Mouse (Mus musculus) midbrain, postnatal 0 days (tissue): ENCODE data around the gene Hic1. TPM values are rescaled to one million over a fixed set of nuclear protein-coding genes. Genes with fewer than 3 reads are reported as not detected.
A peak's percentile ranks its signal among the peaks of the same experiment; 100 is the strongest.

Experiments
- ATAC-seq: fragments of 200-750 bp; cut with Nextera tagmentation; 2 replicates; pipeline ENCODE4 v1.8.0; 2017; ENCODE audit warnings: moderate number of reproducible peaks, mild to moderate bottlenecking, moderate TSS enrichment, moderate library complexity; ENCODE audit not compliant: low FRiP score
- DNase-seq: peaks from one replicate; pipeline ENCODE4 v3.0.0-alpha.2; 2015; ENCODE audit warnings: low spot score
- H3K27ac ChIP-seq: fragments of 300-500 bp; sonication (generic); 2 replicates; pipeline ENCODE4 v1.5.1; 2014; ENCODE audit warnings: low read depth, mild to moderate bottlenecking, low read length, mixed read lengths
- H3K27me3 ChIP-seq: fragments of 300-500 bp; sonication (generic); 2 replicates; pipeline ENCODE4 v1.6.1; 2014; ENCODE audit warnings: low read length, control low read depth, mixed read lengths; ENCODE audit not compliant: insufficient read depth
- H3K36me3 ChIP-seq: fragments of 300-500 bp; sonication (generic); 2 replicates; pipeline ENCODE4 v1.6.1; 2014; ENCODE audit warnings: low read length, control low read depth, mixed read lengths; ENCODE audit not compliant: insufficient read depth
- H3K4me1 ChIP-seq: fragments of 300-500 bp; sonication (generic); 2 replicates; pipeline ENCODE4 v1.6.1; 2014; ENCODE audit warnings: mild to moderate bottlenecking, control low read depth, antibody characterized with exemption, low read length, mixed read lengths; ENCODE audit not compliant: insufficient read depth
- H3K4me2 ChIP-seq: fragments of 300-500 bp; sonication (generic); 2 replicates; pipeline ENCODE4 v1.6.1; 2014; ENCODE audit warnings: low read depth, mild to moderate bottlenecking, low read length, mixed read lengths; ENCODE audit not compliant: poor library complexity, severe bottlenecking
- H3K4me3 ChIP-seq: fragments of 300-500 bp; sonication (generic); 2 replicates; pipeline ENCODE4 v1.5.1; 2014; ENCODE audit warnings: low read depth, mild to moderate bottlenecking, low read length, moderate library complexity
- H3K9ac ChIP-seq: fragments of 300-500 bp; sonication (generic); replicated peaks from 2 replicates; pipeline ENCODE4 v1.6.1; 2014; ENCODE audit warnings: mild to moderate bottlenecking, low read length, moderate library complexity, mixed read lengths; ENCODE audit not compliant: poor library complexity, severe bottlenecking
- H3K9me3 ChIP-seq: fragments of 300-500 bp; sonication (generic); 2 replicates; pipeline ENCODE4 v1.6.1; 2016; ENCODE audit warnings: low read length, control low read depth
- CTCF ChIP-seq: IDR thresholded peaks from 2 replicates; pipeline ENCODE4 v1.5.1; 2016; ENCODE audit warnings: antibody characterized with exemption, mild to moderate bottlenecking
- WGBS: fragments of 180-500 bp; shearing (Covaris S2); extraction: QIAGEN DNeasy Blood & Tissue Kit; methylation state at CpG from one replicate; pipeline ENCODE4 v1.1.7; 2014; 5-methylcytosine and 5-hydroxymethylcytosine counted together
- polyA plus RNA-seq: library from polyadenylated mRNA; unstranded; fragments of >200 nt; fragmentation: Nextera tagmentation; extraction: Ambion mirVana; gene quantifications from 2 replicates; pipeline ENCODE4 v1.2.1, GENCODE M21; 2015
- total RNA-seq: library from RNA; depleted of rRNA; stranded (reverse); fragments of >200 nt; gene quantifications from 2 replicates; pipeline ENCODE4 v1.2.3, GENCODE M21; 2014; rRNA removed

The Hic1 gene
- 7.1 and 8.0 TPM in 2 replicates for total RNA-seq
- 1.4 and 1.5 TPM in 2 replicates for polyA plus RNA-seq

DNA sequence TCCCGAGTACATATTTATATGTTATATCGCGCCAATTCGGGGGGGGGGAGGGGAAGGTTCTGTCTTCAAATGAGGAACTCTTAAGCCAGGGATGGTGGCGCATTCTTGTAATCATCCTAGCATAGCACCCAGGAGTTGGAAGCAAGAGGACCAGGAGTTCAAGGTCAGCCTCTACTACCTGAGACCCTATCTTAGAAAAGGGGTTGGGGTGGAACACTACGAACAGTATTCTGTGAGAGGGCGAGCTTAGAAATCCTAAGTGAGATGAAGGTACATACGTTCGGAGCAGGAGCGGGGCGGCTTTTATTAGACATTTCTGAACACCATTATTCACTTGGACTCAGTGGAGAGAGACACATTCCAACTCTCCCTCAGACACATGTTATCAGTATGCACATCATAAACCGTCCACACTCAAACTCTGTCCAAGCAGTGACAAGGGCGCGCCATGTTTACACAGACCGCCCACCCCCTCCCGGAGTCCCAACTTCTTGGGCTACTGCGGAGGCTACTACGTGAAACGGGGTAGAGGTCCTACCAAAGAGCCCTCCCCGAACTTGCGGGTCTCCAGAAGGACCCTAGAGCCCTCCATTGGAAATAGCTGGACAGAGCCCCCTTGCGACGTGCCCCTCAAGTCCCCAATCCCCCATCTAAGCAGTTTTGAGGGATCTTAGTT lies at the start of gene Hic1:
Gene Hic1 (minus strand): TSS at position 115 of the 676 bp plus-strand sequence.
- no peak for ATAC-seq
- DNase-seq: no peak

GRCm38 (mm10) chr11:75214081-75214950 lies 45.0 kb upstream of the Hic1 start:
- H3K36me3 ChIP-seq: no peaks in the 10 kb centered on the region
- ATAC-seq (no peak), DNase-seq (no peak)
- H3K4me2 ChIP-seq: peak overlapping the region; percentile 49
- H3K9me3 ChIP-seq: no peaks in the 10 kb centered on the region
- peak overlapping the region; percentile 55 for H3K27ac ChIP-seq
- H3K4me1 ChIP-seq: peaks cover 30% of the 10 kb centered on the region
- WGBS: 22% methylated on average over 12 of the region's 13 CpGs
- peak overlapping the region; percentile 51 for H3K9ac ChIP-seq
- H3K4me3 ChIP-seq: peak overlapping the region; percentile 13; the same call in 1 of the 2 replicates
- TF ChIP-seq CTCF: no peak
- H3K27me3 ChIP-seq: no peaks in the 10 kb centered on the region

More for the DNA sequence above, at the start of gene Hic1:
- Histone ChIP-seq H3K4me2 (peak within 1 kb of the TSS; percentile 84), H3K4me1 (peaks cover 9% of the 10 kb centered on the region; the same call in 1 of the 2 replicates), H3K9me3 (no peaks in the 10 kb centered on the region), H3K4me3 (peak within 1 kb of the TSS; percentile 38), H3K9ac (peak within 1 kb of the TSS; percentile 34), H3K36me3 (no peaks in the 10 kb centered on the region), H3K27ac (no peak within 1 kb of the TSS), H3K27me3 (peaks cover 35% of the 10 kb centered on the region)
- no peak for TF ChIP-seq CTCF
- 4% methylated on average over 23 of the region's 23 CpGs for WGBS

GRCm38 (mm10) chr11:75213372-75214080 lies 44.2 kb upstream of the Hic1 start:
- no peak for TF ChIP-seq CTCF
- peak overlapping the region; percentile 55 for H3K27ac ChIP-seq
- H3K27me3 ChIP-seq: no peaks in the 10 kb centered on the region

GRCm38 (mm10) chr11:75212876-75213275 lies 43.6 kb upstream of the Hic1 start:
- ATAC-seq: no peak
- WGBS: 35% methylated on average over 3 of the region's 3 CpGs
- no peak overlapping the region for H3K4me3 ChIP-seq
- no peak for TF ChIP-seq CTCF
- peak overlapping the region; percentile 55; the same call in 1 of the 2 replicates for H3K27ac ChIP-seq
- no peaks in the 10 kb centered on the region for H3K36me3 ChIP-seq
- H3K27me3 ChIP-seq: no peaks in the 10 kb centered on the region
- H3K4me1 ChIP-seq: peaks cover 30% of the 10 kb centered on the region
- no peak overlapping the region for H3K9ac ChIP-seq
- no peak overlapping the region for H3K4me2 ChIP-seq
- no peak for DNase-seq
- H3K9me3 ChIP-seq: no peaks in the 10 kb centered on the region

More at GRCm38 (mm10) chr11:75213372-75214080, 44.2 kb upstream of the Hic1 start:
- Histone ChIP-seq H3K4me1 (peaks cover 30% of the 10 kb centered on the region), H3K9ac (peak overlapping the region; percentile 51), H3K4me3 (peak overlapping the region; percentile 13; the same call in 1 of the 2 replicates), H3K9me3 (no peaks in the 10 kb centered on the region), H3K36me3 (no peaks in the 10 kb centered on the region), H3K4me2 (peak overlapping the region; percentile 49)
- ATAC-seq (no peak), DNase-seq (peak; percentile 44)
- WGBS: 5% methylated on average over 31 of the region's 35 CpGs

DNA sequence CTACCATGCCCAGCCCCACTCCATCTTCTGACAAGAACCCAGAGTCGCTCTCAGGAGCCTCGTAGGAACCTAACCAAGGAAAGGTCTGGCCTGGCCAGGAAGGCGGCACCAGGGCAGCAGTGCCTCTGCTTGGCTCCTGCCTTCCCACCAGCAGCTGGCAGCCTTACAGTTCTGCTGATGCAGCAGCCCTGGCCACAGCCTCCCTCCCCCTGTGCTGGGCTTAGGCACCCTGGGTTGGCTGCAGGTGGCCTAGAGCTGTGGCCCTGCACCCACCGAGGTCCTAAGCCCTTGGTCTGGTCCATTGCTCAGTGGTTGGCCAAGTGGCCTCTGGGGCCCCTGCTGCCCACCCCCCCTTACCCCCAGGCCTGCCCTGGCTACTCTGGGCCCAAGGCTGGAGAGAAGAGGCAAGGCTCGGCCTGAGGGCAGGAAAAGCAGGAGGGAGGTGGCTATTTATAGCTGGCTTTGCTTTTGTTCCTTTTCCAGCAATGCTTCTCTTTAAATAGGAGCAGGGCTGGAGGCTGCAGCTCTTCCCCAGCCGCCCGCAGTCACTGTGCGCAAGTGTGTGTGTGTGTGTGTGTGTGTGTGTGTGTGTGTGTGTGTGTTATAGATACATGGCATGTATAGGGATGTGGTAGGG lies 42.8 kb upstream of the Hic1 start:
- WGBS: 45% methylated on average over 8 of the region's 8 CpGs
- H3K9ac ChIP-seq: no peak overlapping the region; the same call in 1 of the 2 replicates

More for the DNA sequence above, 42.8 kb upstream of the Hic1 start:
- Histone ChIP-seq H3K9me3 (no peaks in the 10 kb centered on the region), H3K27ac (peak overlapping the region; percentile 62; the same call in 1 of the 2 replicates), H3K27me3 (no peaks in the 10 kb centered on the region), H3K4me2 (no peak overlapping the region), H3K4me1 (peaks cover 30% of the 10 kb centered on the region), H3K4me3 (no peak overlapping the region), H3K36me3 (no peaks in the 10 kb centered on the region)
- DNase-seq (no peak), ATAC-seq (0 out of 2 replicates have a peak, but pooled peaks have one; percentile 18)
- TF ChIP-seq CTCF: no peak
